Mouse (Mus musculus): ENCODE measurements around the gene Gm45021.
"Not testable (repeated sequence)": the region's sequence is repeated elsewhere in the genome, so short reads cannot be mapped to it uniquely, and the experiment has no call there.

Gm45021 gene

GRCm38 (mm10) chr6:48620031-48620430, 30.6 kb downstream of the Gm45021 start:
- no peak for DNase-seq

- not testable (repeated sequence) for DNase-seq
Observed at GRCm38 (mm10) chr6:48622186-48622843, 32.9 kb downstream of the Gm45021 start.

- no peak for DNase-seq
Observed at GRCm38 (mm10) chr6:48623460-48623859, 34.0 kb downstream of the Gm45021 start.

- no peak for DNase-seq
Observed at GRCm38 (mm10) chr6:48626464-48626863, 37.1 kb downstream of the Gm45021 start, which contains the start of gene AI854703. Gene AI854703 (plus strand): TSS chr6:48626764.

- peak; percentile 72 for DNase-seq
Observed at GRCm38 (mm10) chr6:48626984-48627383, 37.6 kb downstream of the Gm45021 start.

- DNase-seq, result peak; percentile 55
Observed at GRCm38 (mm10) chr6:48627511-48627924, 38.1 kb downstream of the Gm45021 start.

GRCm38 (mm10) chr6:48628377-48628776, 39.0 kb downstream of the Gm45021 start:
- DNase-seq, result no peak

GRCm38 (mm10) chr6:48628808-48629660, 39.6 kb downstream of the Gm45021 start:
- DNase-seq, result peak; percentile 70

- peak; percentile 58 for DNase-seq
Observed at GRCm38 (mm10) chr6:48629661-48630034, 40.2 kb downstream of the Gm45021 start.

- no peak for DNase-seq
Observed at GRCm38 (mm10) chr6:48630831-48631230, 41.4 kb downstream of the Gm45021 start.

GRCm38 (mm10) chr6:48635105-48635504, 45.7 kb downstream of the Gm45021 start:
- no peak for DNase-seq

- no peak for DNase-seq
Observed at GRCm38 (mm10) chr6:48636515-48636914, 47.1 kb downstream of the Gm45021 start.

GRCm38 (mm10) chr6:48637811-48638500, 48.5 kb downstream of the Gm45021 start:
- no peak for DNase-seq

- DNase-seq, result no peak
Observed at GRCm38 (mm10) chr6:48638553-48638952, 49.1 kb downstream of the Gm45021 start.

- DNase-seq, result no peak
Observed at GRCm38 (mm10) chr6:48641391-48641790, 52.0 kb downstream of the Gm45021 start.

- no peak for DNase-seq
Observed at GRCm38 (mm10) chr6:48642764-48643292, 53.4 kb downstream of the Gm45021 start.

- DNase-seq, result peak; percentile 45
Observed at GRCm38 (mm10) chr6:48645660-48646308, 56.4 kb downstream of the Gm45021 start.

- DNase-seq, result no peak
Observed at GRCm38 (mm10) chr6:48646309-48646690, 56.9 kb downstream of the Gm45021 start.

GRCm38 (mm10) chr6:48646995-48647394, 57.6 kb downstream of the Gm45021 start, which contains the start of gene Gimap8:
Gene Gimap8 (plus strand): TSS chr6:48647234.
- DNase-seq, result no peak

- DNase-seq, result no peak
Observed at GRCm38 (mm10) chr6:48647611-48648010, 58.2 kb downstream of the Gm45021 start.

GRCm38 (mm10) chr6:48648779-48649178, 59.4 kb downstream of the Gm45021 start:
- DNase-seq, result no peak

- DNase-seq, result no peak
Observed at GRCm38 (mm10) chr6:48650041-48650440, 60.6 kb downstream of the Gm45021 start.

GRCm38 (mm10) chr6:48658721-48659120, 69.3 kb downstream of the Gm45021 start:
- no peak for DNase-seq

Measured in cerebellum, adult 9-11 months (tissue).